Mouse (Mus musculus): ENCODE measurements at regions not wholly inside any gene's neighbourhood (a gene's known extent, or its start where the extent isn't known, plus 50 kb on each side); places are given as distances from the start of the nearest gene placed in this dataset.
A peak's percentile ranks its signal among the peaks of the same experiment; 100 is the strongest.

DNA sequence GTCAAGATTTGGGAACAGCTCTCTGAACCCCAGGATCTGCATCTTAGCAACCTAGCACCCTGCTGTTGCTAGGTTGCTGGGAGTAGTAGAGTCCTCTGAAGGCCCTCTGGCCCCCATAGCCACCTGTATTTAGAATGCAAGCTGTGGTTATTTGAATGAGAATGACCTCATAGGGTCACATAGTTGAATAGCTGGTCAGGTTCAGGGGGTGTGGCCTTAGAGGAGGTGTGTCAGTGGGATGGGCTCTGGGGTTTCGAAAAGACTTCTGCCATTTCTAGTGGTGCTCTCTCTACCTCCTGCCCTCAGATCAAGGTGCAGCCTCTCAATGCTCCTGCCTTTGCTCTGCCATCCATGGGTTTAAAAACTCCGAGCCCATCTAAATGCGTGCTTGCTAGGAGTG, 477.8 kb downstream of the Tshz3 start:
- 83% methylated on average over 3 of the region's 3 CpGs for WGBS
- no peak for ATAC-seq (ENCODE audit: insufficient number of reproducible peaks, low FRiP score, low TSS enrichment, low read depth)

GRCm38 (mm10) chr7:37178256-37178655, 480.3 kb downstream of the Tshz3 start:
- H3K4me2 ChIP-seq (replicated peaks) = no peak overlapping the region
- no peaks in the 10 kb centered on the region for H3K4me1 ChIP-seq
- H3K27ac ChIP-seq (replicated peaks) = no peak overlapping the region
- no peaks in the 10 kb centered on the region for H3K27me3 ChIP-seq
- H3K9me3 ChIP-seq (replicated peaks) = no peaks in the 10 kb centered on the region
- ATAC-seq (ENCODE audit: insufficient number of reproducible peaks, low FRiP score, low TSS enrichment, low read depth) = no peak
- H3K4me3 ChIP-seq (replicated peaks) = no peak overlapping the region
- 31% methylated on average over 4 of the region's 4 CpGs for WGBS
- no peaks in the 10 kb centered on the region for H3K36me3 ChIP-seq
- H3K9ac ChIP-seq = no peak overlapping the region

More for the DNA sequence above, 477.8 kb downstream of the Tshz3 start:
- H3K9me3 ChIP-seq (replicated peaks) = no peaks in the 10 kb centered on the region
- H3K36me3 ChIP-seq = no peaks in the 10 kb centered on the region
- H3K27ac ChIP-seq (replicated peaks) = no peak overlapping the region
- no peak overlapping the region for H3K9ac ChIP-seq
- no peaks in the 10 kb centered on the region for H3K27me3 ChIP-seq
- H3K4me3 ChIP-seq (replicated peaks) = no peak overlapping the region
- no peak overlapping the region for H3K4me2 ChIP-seq (replicated peaks)
- H3K4me1 ChIP-seq = no peaks in the 10 kb centered on the region

DNA sequence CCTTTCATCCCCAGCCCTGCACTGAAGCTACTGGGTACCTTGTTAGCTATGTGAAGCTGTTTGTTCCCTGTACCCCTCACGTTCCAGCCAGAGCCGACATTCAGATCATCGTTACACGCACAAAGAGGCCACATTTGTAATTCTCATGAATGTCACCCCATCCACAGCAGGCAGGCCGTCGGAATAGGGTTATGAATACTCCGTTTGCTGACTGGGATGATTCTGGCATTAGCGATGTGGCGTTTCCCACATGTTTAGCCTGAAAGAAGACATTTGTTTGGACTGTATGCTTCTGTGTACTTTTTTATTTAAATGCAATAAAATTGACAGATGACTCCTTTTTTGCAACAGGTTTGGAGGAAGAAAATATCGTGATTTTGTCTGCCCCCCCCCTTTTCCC, 482.0 kb downstream of the Tshz3 start:
- no peak overlapping the region for H3K27ac ChIP-seq (replicated peaks)
- 45% methylated on average over 10 of the region's 10 CpGs for WGBS
- H3K27me3 ChIP-seq = no peaks in the 10 kb centered on the region
- no peak for ATAC-seq (ENCODE audit: insufficient number of reproducible peaks, low FRiP score, low TSS enrichment, low read depth)
- H3K9me3 ChIP-seq (replicated peaks) = no peaks in the 10 kb centered on the region
- no peak overlapping the region for H3K9ac ChIP-seq
- H3K36me3 ChIP-seq = no peaks in the 10 kb centered on the region
- H3K4me1 ChIP-seq = no peaks in the 10 kb centered on the region
- no peak overlapping the region for H3K4me2 ChIP-seq (replicated peaks)
- no peak overlapping the region for H3K4me3 ChIP-seq (replicated peaks)

GRCm38 (mm10) chr7:37180416-37180815, 482.5 kb downstream of the Tshz3 start:
- Histone ChIP-seq H3K4me2 (replicated peaks) (no peak overlapping the region), H3K27ac (replicated peaks) (no peak overlapping the region)
- ATAC-seq (ENCODE audit: insufficient number of reproducible peaks, low FRiP score, low TSS enrichment, low read depth) = no peak

GRCm38 (mm10) chr7:37181109-37181508, 483.2 kb downstream of the Tshz3 start:
- ATAC-seq (ENCODE audit: insufficient number of reproducible peaks, low FRiP score, low TSS enrichment, low read depth) = no peak

More at GRCm38 (mm10) chr7:37180416-37180815, 482.5 kb downstream of the Tshz3 start:
- Histone ChIP-seq H3K4me1 (no peaks in the 10 kb centered on the region), H3K9me3 (replicated peaks) (no peaks in the 10 kb centered on the region), H3K9ac (no peak overlapping the region), H3K36me3 (no peaks in the 10 kb centered on the region), H3K4me3 (replicated peaks) (no peak overlapping the region), H3K27me3 (no peaks in the 10 kb centered on the region)
- WGBS = 55% methylated on average over 13 of the region's 13 CpGs

DNA sequence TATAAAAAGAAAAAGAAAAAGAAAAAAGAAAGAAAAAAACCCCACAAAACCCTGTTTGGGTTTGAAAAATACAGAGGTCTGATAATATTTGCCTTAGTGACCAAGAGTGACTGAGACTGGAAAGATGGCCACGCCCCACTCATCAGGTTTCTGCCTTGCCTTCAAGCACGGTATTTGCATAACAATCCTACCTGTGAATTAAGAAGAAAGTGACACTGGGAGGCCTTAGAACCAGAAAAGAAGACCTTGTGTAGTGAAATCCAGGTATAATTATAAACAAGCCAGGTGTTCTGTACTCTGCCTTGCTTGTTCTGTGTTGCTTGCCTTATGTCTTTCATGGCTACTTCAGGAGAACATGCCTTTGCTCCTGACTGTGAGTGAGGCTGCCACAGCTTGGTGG, 494.6 kb downstream of the Tshz3 start:
- Histone ChIP-seq H3K4me1 (no peaks in the 10 kb centered on the region), H3K9ac (no peak overlapping the region), H3K4me2 (replicated peaks) (no peak overlapping the region), H3K27me3 (no peaks in the 10 kb centered on the region), H3K36me3 (no peaks in the 10 kb centered on the region), H3K4me3 (replicated peaks) (no peak overlapping the region), H3K27ac (replicated peaks) (no peak overlapping the region), H3K9me3 (replicated peaks) (no peaks in the 10 kb centered on the region)
- WGBS = 25% methylated on average over 2 of the region's 2 CpGs
- no peak for ATAC-seq (ENCODE audit: insufficient number of reproducible peaks, low FRiP score, low TSS enrichment, low read depth)

More at GRCm38 (mm10) chr7:37181109-37181508, 483.2 kb downstream of the Tshz3 start:
- 33% methylated on average over 4 of the region's 4 CpGs for WGBS
- Histone ChIP-seq H3K9ac (no peak overlapping the region), H3K9me3 (replicated peaks) (no peaks in the 10 kb centered on the region), H3K4me1 (no peaks in the 10 kb centered on the region), H3K27ac (replicated peaks) (no peak overlapping the region), H3K36me3 (no peaks in the 10 kb centered on the region), H3K4me2 (replicated peaks) (no peak overlapping the region), H3K4me3 (replicated peaks) (no peak overlapping the region), H3K27me3 (no peaks in the 10 kb centered on the region)

DNA sequence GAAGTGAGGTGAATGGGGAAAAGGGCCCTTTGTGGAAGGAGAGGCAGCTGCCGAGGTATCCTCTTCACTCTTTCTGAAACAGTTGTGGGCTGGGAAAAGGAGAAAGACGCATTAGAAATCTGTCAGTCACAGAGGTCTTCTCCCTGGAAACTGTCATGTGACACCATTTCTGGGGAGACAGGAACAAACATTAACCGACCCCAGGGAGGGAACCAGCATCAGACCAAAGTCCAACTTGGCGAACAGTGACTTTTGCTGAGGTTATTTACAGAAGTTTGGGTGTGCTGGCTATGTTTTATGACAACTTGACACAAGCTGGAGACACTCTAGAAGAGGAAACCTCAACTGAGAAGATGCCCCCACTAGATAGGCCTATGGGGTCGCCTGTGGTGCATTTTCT, 506.9 kb downstream of the Tshz3 start:
- H3K4me1 ChIP-seq = no peaks in the 10 kb centered on the region
- no peak overlapping the region for H3K4me2 ChIP-seq (replicated peaks)
- 60% methylated on average over 5 of the region's 5 CpGs for WGBS
- H3K27me3 ChIP-seq = no peaks in the 10 kb centered on the region
- no peak overlapping the region for H3K9ac ChIP-seq
- ATAC-seq (ENCODE audit: insufficient number of reproducible peaks, low FRiP score, low TSS enrichment, low read depth) = no peak
- H3K9me3 ChIP-seq (replicated peaks) = no peaks in the 10 kb centered on the region
- H3K4me3 ChIP-seq (replicated peaks) = no peak overlapping the region
- no peaks in the 10 kb centered on the region for H3K36me3 ChIP-seq
- no peak overlapping the region for H3K27ac ChIP-seq (replicated peaks)

DNA sequence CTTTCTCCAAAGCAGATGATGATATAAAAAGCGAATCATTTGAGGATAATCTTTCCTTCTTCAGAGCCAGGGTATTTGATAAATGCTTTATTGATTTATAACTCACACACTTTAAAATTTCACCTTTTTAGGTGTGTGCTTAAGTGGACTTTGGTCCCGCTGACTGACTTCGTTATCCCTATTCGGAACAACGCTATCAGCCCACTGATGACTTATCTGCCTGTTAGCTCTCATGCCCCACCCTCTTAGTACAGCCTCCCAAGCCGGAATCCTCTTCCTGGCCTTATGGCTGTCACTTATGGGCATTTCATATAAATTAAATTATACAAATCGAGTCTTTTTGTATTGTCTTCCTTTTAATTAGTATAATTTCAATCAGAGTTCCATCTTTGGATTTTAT, 510.4 kb downstream of the Tshz3 start:
- Histone ChIP-seq H3K4me3 (replicated peaks) (no peak overlapping the region), H3K9ac (no peak overlapping the region), H3K4me2 (replicated peaks) (no peak overlapping the region), H3K4me1 (peaks cover 2% of the 10 kb centered on the region; the same call in 1 of the 2 replicates), H3K36me3 (no peaks in the 10 kb centered on the region), H3K27me3 (no peaks in the 10 kb centered on the region), H3K27ac (replicated peaks) (no peak overlapping the region), H3K9me3 (replicated peaks) (no peaks in the 10 kb centered on the region)
- ATAC-seq (ENCODE audit: insufficient number of reproducible peaks, low FRiP score, low TSS enrichment, low read depth) = no peak
- 85% methylated on average over 7 of the region's 7 CpGs for WGBS

GRCm38 (mm10) chr7:37213751-37214181, 515.8 kb downstream of the Tshz3 start:
- no peak overlapping the region for H3K27ac ChIP-seq (replicated peaks)
- H3K36me3 ChIP-seq = no peaks in the 10 kb centered on the region
- H3K9me3 ChIP-seq (replicated peaks) = no peaks in the 10 kb centered on the region
- ATAC-seq (ENCODE audit: insufficient number of reproducible peaks, low FRiP score, low TSS enrichment, low read depth) = no peak
- 28% methylated on average over 3 of the region's 3 CpGs for WGBS
- H3K4me1 ChIP-seq = peaks cover 10% of the 10 kb centered on the region; the same call in 1 of the 2 replicates
- peak overlapping the region; percentile 24; the same call in 1 of the 2 replicates for H3K4me2 ChIP-seq (replicated peaks)
- H3K4me3 ChIP-seq (replicated peaks) = no peak overlapping the region
- no peaks in the 10 kb centered on the region for H3K27me3 ChIP-seq
- H3K9ac ChIP-seq = no peak overlapping the region

DNA sequence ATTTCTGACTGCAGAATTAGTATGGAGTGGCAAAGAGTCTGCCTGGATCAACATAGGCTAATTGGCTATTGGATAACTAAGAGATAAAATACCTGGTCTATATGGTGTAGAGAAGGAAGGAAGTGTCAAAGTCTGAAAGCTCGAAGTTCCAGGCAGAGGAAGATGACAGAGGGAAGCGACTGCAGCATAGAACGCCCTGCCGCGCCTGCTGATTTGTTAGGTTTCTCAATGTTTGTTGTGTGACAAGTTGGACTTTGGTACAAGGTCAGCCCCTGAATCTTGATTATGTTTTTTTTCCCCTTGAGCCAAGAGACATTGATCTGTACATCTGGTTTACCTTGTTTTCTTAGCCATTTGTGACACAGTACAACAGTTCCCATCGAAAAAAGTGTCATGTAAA, 517.6 kb downstream of the Tshz3 start:
- Histone ChIP-seq H3K4me3 (replicated peaks) (no peak overlapping the region), H3K9me3 (replicated peaks) (no peaks in the 10 kb centered on the region), H3K27ac (replicated peaks) (no peak overlapping the region), H3K9ac (no peak overlapping the region), H3K27me3 (no peaks in the 10 kb centered on the region), H3K4me1 (peaks cover 10% of the 10 kb centered on the region; the same call in 1 of the 2 replicates), H3K4me2 (replicated peaks) (no peak overlapping the region), H3K36me3 (no peaks in the 10 kb centered on the region)
- WGBS = 91% methylated on average over 6 of the region's 6 CpGs
- ATAC-seq (ENCODE audit: insufficient number of reproducible peaks, low FRiP score, low TSS enrichment, low read depth) = no peak

GRCm38 (mm10) chr7:37220476-37220875, 522.6 kb downstream of the Tshz3 start:
- Histone ChIP-seq H3K9ac (no peak overlapping the region), H3K4me2 (replicated peaks) (no peak overlapping the region), H3K27ac (replicated peaks) (no peak overlapping the region), H3K27me3 (no peaks in the 10 kb centered on the region), H3K9me3 (replicated peaks) (0 out of 2 replicates have a peak, but pooled peaks cover 3% of the 10 kb centered on the region), H3K4me3 (replicated peaks) (no peak overlapping the region), H3K36me3 (no peaks in the 10 kb centered on the region), H3K4me1 (no peaks in the 10 kb centered on the region)
- ATAC-seq (ENCODE audit: insufficient number of reproducible peaks, low FRiP score, low TSS enrichment, low read depth) = no peak
- WGBS = 90% methylated on average over 5 of the region's 5 CpGs

DNA sequence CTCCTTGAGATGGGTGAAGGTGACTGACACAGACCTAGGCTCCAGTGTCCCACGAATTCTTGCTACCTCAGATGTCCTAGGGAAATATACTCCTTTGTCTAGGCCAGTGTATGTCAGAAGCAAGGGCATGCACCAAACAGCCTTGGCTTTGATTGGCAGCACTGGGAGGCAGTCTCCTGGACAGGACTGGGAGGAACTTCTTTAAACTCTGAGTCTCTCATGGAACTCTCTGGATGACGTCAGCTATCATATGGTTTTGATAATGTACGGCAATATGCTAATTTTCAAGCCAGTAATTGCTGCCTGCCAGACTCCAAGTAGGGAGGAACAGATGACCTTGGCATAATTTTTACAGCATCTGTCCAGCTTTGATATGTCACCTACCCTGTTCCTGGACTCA, 528.5 kb downstream of the Tshz3 start:
- no peaks in the 10 kb centered on the region for H3K9me3 ChIP-seq (replicated peaks)
- 26% methylated on average over 3 of the region's 3 CpGs for WGBS
- ATAC-seq (ENCODE audit: insufficient number of reproducible peaks, low FRiP score, low TSS enrichment, low read depth) = no peak
- H3K36me3 ChIP-seq = no peaks in the 10 kb centered on the region
- no peak overlapping the region for H3K4me3 ChIP-seq (replicated peaks)
- no peak overlapping the region for H3K4me2 ChIP-seq (replicated peaks)
- no peak overlapping the region for H3K9ac ChIP-seq
- H3K4me1 ChIP-seq = peaks cover 8% of the 10 kb centered on the region; the same call in 1 of the 2 replicates
- no peaks in the 10 kb centered on the region for H3K27me3 ChIP-seq
- H3K27ac ChIP-seq (replicated peaks) = no peak overlapping the region
